Mouse (Mus musculus) embryonic stem cell, embryonic (primary cell): ENCODE measurements around the gene Cmss1.

Source experiments
- CTCF ChIA-PET, 4 experiments: fragments of 300-600 bp in 2 of 4; fragments of 350-600 bp in 2 of 4; sonication (Branson Sonifier 250); formaldehyde crosslinking; loops; one replicate each; lab custom pipeline; 2022; ENCODE audit warnings: inconsistent platforms in 2 of 4; lab: Charles Lee
- POLR2A ChIA-PET, 4 experiments: fragments of 300-600 bp in 2 of 4; fragments of 350-600 bp in 2 of 4; sonication (Branson Sonifier 250); formaldehyde crosslinking; loops; one replicate each; lab custom pipeline; 2022; ENCODE audit warnings: antibody characterized with exemption in 4 of 4, inconsistent platforms in 1 of 4; lab: Charles Lee

The Cmss1 gene

GRCm38 (mm10) chr16:57427516-57428285 is 179.0 kb downstream of the Cmss1 start:
- ChIA-PET CTCF (no interaction called here), POLR2A (no interaction called here)

- POLR2A ChIA-PET, result no interaction called here
- CTCF ChIA-PET, result no interaction called here
These were observed 180.0 kb downstream of the Cmss1 start for GRCm38 (mm10) chr16:57426680-57427079.

- POLR2A ChIA-PET, result interaction anchor here in 1 of 4 experiments (0.7 kb wide), 1 partner anchor 11 kb away, joined by 3 read pairs; no protein-coding TSS in a partner anchor
- CTCF ChIA-PET, result interaction anchor here in 1 of 4 experiments (0.6 kb wide), 1 partner anchor 30 kb away, joined by 3 read pairs; no protein-coding TSS in a partner anchor
These were observed 183.5 kb downstream of the Cmss1 start for GRCm38 (mm10) chr16:57423001-57423800.

DNA sequence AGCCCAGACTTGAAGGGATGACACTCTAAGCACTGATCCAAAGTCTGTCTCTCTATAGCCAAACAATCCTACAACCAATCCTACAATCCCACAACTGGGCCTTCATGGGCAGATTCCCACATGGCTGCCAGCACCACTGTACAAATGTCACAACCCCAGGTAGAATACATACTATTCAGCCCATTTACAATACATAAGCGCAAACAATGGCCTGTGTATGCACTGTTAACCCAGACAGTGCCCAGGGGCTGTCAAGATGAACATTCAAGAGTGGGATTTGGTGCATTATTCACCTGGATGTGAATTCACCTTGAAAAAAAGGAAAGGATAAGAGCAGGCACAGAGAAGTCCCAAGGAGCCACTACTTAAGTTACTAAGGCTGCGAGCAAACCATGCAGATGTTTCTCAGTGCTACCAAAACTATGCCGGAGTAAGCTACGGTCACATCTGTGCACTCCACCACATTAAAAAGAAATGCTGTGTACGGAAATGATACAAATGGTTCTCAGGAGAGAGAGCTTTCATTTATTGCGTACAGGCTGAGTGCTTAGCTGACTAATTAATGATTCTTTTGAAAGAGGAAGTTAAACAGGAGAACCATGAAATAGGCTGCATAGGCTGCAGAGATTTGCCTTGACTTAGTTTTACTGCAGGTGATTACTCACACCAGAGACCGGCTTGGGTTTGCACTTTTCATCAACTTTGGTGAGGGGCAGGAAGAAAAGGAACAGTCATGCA is 184.8 kb downstream of the Cmss1 start:
- ChIA-PET POLR2A (interaction anchor here in 1 of 4 experiments (0.6 kb wide), 1 partner anchor 1001 kb away, joined by 3 read pairs; no protein-coding TSS in a partner anchor), CTCF (no interaction called here)

- CTCF ChIA-PET, result no interaction called here
- POLR2A ChIA-PET, result interaction anchor here in 1 of 4 experiments (0.7 to 1.3 kb wide), 3 partner anchors 9 to 104 kb away, joined by 3 to 4 read pairs (median 3); no protein-coding TSS in a partner anchor
These were observed 185.7 kb downstream of the Cmss1 start for GRCm38 (mm10) chr16:57420773-57421556.

GRCm38 (mm10) chr16:57419881-57420280 is 186.8 kb downstream of the Cmss1 start:
- ChIA-PET CTCF (no interaction called here), POLR2A (interaction anchor here in 1 of 4 experiments (1.3 kb wide), 1 partner anchor 10 kb away, joined by 3 read pairs; no protein-coding TSS in a partner anchor)

DNA sequence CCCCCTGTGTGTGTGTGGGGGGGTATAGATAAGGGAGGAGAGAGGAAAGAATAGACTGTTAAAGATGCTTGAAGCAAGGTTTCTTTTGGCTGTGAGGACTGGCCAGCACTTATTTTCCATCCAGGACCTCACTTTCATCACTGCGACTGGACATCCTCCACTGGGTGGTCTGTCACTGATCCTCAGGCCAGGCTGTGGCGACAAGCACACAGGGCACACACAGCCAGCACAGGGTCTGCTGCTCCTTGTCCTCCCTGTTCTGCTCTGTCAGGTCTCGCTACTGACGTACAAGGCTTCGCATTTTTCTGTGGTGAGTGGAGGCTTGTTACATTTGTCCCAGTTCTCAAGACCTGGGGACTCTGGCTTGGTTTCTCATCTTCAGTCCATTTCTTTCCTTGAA is 187.3 kb downstream of the Cmss1 start:
- POLR2A ChIA-PET, result no interaction called here

GRCm38 (mm10) chr16:57417955-57418354 is 188.7 kb downstream of the Cmss1 start:
- POLR2A ChIA-PET, result no interaction called here
- CTCF ChIA-PET, result no interaction called here

More for the DNA sequence above, 187.3 kb downstream of the Cmss1 start:
- CTCF ChIA-PET, result no interaction called here

DNA sequence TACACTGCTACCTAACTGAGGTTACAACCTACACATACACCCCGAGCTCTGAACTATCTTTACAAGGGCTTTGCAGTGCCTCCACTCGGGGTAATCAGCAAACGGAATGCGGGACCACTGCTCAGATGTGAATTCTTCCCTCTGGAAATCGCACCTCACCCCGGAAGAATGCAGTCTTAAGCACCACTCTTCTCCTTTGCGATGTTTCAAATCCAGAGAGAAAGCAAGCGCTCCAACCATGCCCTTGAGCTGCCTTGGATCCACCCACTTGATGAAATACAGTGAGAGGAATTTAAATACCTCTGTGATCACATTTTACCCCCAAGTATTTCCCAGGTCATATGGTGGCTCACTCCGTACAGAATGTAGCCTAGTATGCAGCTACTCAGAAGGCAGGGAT is 189.6 kb downstream of the Cmss1 start:
- ChIA-PET CTCF (no interaction called here), POLR2A (interaction anchor here in 1 of 4 experiments (1.3 kb wide), 1 partner anchor 137 kb away, joined by 3 read pairs; no protein-coding TSS in a partner anchor)

DNA sequence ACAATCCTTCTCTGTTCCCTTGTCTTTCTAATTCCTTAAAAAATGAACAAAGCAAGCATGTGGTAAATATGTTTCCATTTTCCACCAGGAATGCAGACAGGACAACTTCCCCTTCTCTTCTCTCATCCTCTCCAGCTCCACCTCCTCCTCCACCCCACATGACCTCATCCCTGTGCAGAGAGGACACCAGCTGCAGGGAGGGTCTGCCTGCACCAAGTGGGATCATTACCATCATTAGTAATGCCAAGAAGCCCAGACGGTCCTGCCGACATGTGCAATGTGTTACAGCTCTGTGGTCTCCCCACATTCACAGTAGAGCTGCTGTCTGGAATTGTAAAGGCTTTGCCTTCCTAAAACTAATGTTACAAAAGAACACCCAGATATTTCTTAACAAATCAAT is 190.6 kb downstream of the Cmss1 start:
- ChIA-PET CTCF (interaction anchor here in 3 of 4 experiments (0.7 to 1.1 kb wide), 3 partner anchors 17 to 51 kb away, joined by 3 read pairs; no protein-coding TSS in a partner anchor), POLR2A (interaction anchor here in 1 of 4 experiments (0.7 to 2.2 kb wide), 2 partner anchors 11 to 761 kb away, joined by 3 to 5 read pairs; no protein-coding TSS in a partner anchor)

DNA sequence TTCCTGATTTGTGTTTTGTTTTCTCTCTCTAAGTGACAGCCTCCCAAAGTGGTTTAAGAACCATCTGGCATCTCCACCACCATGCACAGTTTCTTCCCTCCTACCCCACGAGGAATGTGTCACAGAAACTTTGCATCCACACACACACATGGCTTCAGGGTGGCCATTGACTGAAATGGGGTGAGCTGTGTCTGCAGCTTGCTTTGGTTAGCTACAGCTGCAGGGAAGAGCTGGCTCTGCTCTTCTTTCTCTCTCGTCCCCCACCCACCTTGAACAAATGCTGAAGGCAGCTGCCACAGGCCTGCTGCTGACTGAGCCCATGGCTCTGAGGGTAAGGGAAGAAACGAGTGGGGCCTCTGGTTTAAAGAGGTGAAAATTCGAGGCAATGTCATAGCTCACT is 193.9 kb downstream of the Cmss1 start:
- ChIA-PET POLR2A (interaction anchor here in 1 of 4 experiments (0.6 to 0.8 kb wide), 2 partner anchors 14 to 16 kb away, joined by 3 to 4 read pairs; no protein-coding TSS in a partner anchor), CTCF (interaction anchor here in 3 of 4 experiments (0.6 to 1.8 kb wide), 4 partner anchors 14 to 895 kb away, joined by 3 to 11 read pairs (median 6); no protein-coding TSS in a partner anchor)

GRCm38 (mm10) chr16:57403825-57404224 is 202.8 kb downstream of the Cmss1 start:
- CTCF ChIA-PET, result no interaction called here
- POLR2A ChIA-PET, result no interaction called here

DNA sequence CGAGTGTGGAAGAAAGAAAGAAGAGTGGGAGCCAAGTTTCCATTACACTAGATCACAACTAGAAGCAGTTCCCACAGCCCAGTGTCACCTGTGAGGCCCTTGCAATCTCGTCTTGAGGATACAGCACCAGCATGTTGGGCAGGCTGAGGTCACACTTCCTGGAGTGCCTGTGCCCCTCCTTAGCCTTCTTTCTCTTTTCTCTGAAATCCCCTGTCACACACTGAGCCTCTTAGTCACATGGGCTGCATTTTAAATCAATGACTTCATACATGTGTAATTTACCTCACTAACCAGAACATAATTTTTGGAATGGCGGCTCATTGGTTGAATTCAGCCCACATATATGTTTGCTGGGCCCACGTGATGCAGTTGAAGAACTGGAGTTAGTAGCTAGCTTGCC is 203.8 kb downstream of the Cmss1 start:
- POLR2A ChIA-PET, result no interaction called here
- CTCF ChIA-PET, result no interaction called here

- ChIA-PET POLR2A (no interaction called here), CTCF (no interaction called here)
These were observed 205.0 kb downstream of the Cmss1 start for GRCm38 (mm10) chr16:57401702-57402101.

- CTCF ChIA-PET, result interaction anchor here in 2 of 4 experiments (1.0 to 3.1 kb wide), 5 partner anchors 11 to 233 kb away, joined by 3 to 29 read pairs (median 7); partner anchors contain the start of gene Nit2 (in 1 of the 2)
- POLR2A ChIA-PET, result interaction anchor here in 1 of 4 experiments (0.8 kb wide), 1 partner anchor 14 kb away, joined by 3 read pairs; no protein-coding TSS in a partner anchor
These were observed 207.1 kb downstream of the Cmss1 start for GRCm38 (mm10) chr16:57399566-57399965.

- ChIA-PET CTCF (interaction anchor here (0.6 to 3.1 kb wide), 40 partner anchors 8 to 749 kb away, joined by 3 to 29 read pairs (median 4); partner anchors contain the start of gene Nit2 (in 1 of the 4)), POLR2A (interaction anchor here in 3 of 4 experiments (0.8 to 1.5 kb wide), 4 partner anchors 15 to 155 kb away, joined by 3 read pairs; no protein-coding TSS in a partner anchor)
These were observed 208.1 kb downstream of the Cmss1 start for GRCm38 (mm10) chr16:57398387-57399214.
